Mouse (Mus musculus) 416B (cell line): ENCODE data around the gene Fdps.
"Not testable (repeated sequence)": the region's sequence is repeated elsewhere in the genome, so short reads cannot be mapped to it uniquely, and the experiment has no call there.

Experiments
- DNase-seq: peaks from one replicate; pipeline ENCODE4 v3.0.0; 2011; ENCODE audit warnings: low read depth

Fdps gene

GRCm38 (mm10) chr3:89102495-89103290 lies 934 bp upstream of the Fdps start:
- DNase-seq = peak; percentile 19

- no peak for DNase-seq
Observed at GRCm38 (mm10) chr3:89101459-89101811, 324 bp downstream of the Fdps start.

GRCm38 (mm10) chr3:89100811-89101210 lies 948 bp downstream of the Fdps start, which contains the start of gene Gm43738:
Gene Gm43738 (minus strand): TSS chr3:89101099.
- DNase-seq = peak; percentile 19

- no peak for DNase-seq
Observed at GRCm38 (mm10) chr3:89094021-89094420, 7.7 kb downstream of the Fdps start.

- peak; percentile 24 for DNase-seq
Observed at GRCm38 (mm10) chr3:89093175-89093574, 8.6 kb downstream of the Fdps start, which contains the start of gene Rusc1. Gene Rusc1 (minus strand): TSS chr3:89093311.

GRCm38 (mm10) chr3:89092509-89093090 lies 9.2 kb downstream of the Fdps start:
- DNase-seq = no peak

GRCm38 (mm10) chr3:89091811-89092508 lies 9.8 kb downstream of the Fdps start:
- DNase-seq = no peak

- DNase-seq = peak; percentile 75
Observed at GRCm38 (mm10) chr3:89090694-89091655, 10.8 kb downstream of the Fdps start.

GRCm38 (mm10) chr3:89089882-89090591 lies 11.7 kb downstream of the Fdps start:
- DNase-seq = peak; percentile 94

GRCm38 (mm10) chr3:89088974-89089373 lies 12.8 kb downstream of the Fdps start:
- no peak for DNase-seq

- DNase-seq = peak; percentile 90
Observed at GRCm38 (mm10) chr3:89087338-89088110, 14.2 kb downstream of the Fdps start.

- no peak for DNase-seq
Observed at GRCm38 (mm10) chr3:89084654-89085190, 17.0 kb downstream of the Fdps start.

- DNase-seq = no peak
Observed at GRCm38 (mm10) chr3:89084133-89084532, 17.6 kb downstream of the Fdps start.

- DNase-seq = not testable (repeated sequence)
Observed at GRCm38 (mm10) chr3:89082287-89082686, 19.5 kb downstream of the Fdps start.

GRCm38 (mm10) chr3:89077383-89077782 lies 24.4 kb downstream of the Fdps start:
- no peak for DNase-seq

- DNase-seq = no peak
Observed at GRCm38 (mm10) chr3:89067265-89067664, 34.5 kb downstream of the Fdps start.

GRCm38 (mm10) chr3:89061696-89062095 lies 40.1 kb downstream of the Fdps start:
- peak; percentile 48 for DNase-seq

GRCm38 (mm10) chr3:89058783-89059182 lies 43.0 kb downstream of the Fdps start:
- DNase-seq = peak; percentile 59

GRCm38 (mm10) chr3:89058361-89058760 lies 43.4 kb downstream of the Fdps start:
- DNase-seq = no peak
